ENCODE assay signal across 11 mouse cellular contexts in genomic region chr8:71723047-71723551, GRCm38 (mm10). TPM values are rescaled to one million over a fixed set of nuclear protein-coding genes. Genes with fewer than 3 reads are reported as not detected.
DNase-seq lines count a peak whose midpoint lies in the region; ATAC-seq and TF ChIP-seq lines count a peak whose summit lies in the region.
"Had no signal": no experiment of that assay in that cellular context is flagged by ENCODE, and none has a peak within 500 bp of the region (broad histone marks: within the 10 kb centered on the region; RNA-seq: fewer than 3 reads in every experiment).

No protein-coding gene starts in this region.

- H3K9me3 ChIP-seq in midbrain, embryonic 15.5 days, result no peaks in the 10 kb centered on the region
- H3K9me3 ChIP-seq: lung, embryonic 15.5 days had no signal

- peaks cover 75% of the 10 kb centered on the region for H3K4me1 ChIP-seq in midbrain, embryonic 15.5 days
- H3K4me1 ChIP-seq: lung, embryonic 15.5 days had no signal

- peaks cover 1% of the 10 kb centered on the region; the same call in 1 of the 2 replicates for H3K36me3 ChIP-seq in midbrain, embryonic 15.5 days (replicated peaks)
- H3K36me3 ChIP-seq: lung, embryonic 15.5 days had no signal

- no peak for TF ChIP-seq CTCF in left cerebral cortex, adult 2 months (IDR thresholded peaks at IDR 0.05)

- H3K27ac ChIP-seq in left cerebral cortex, adult 2 months, result 0 out of 2 replicates have a peak overlapping the region, but pooled peaks have one; percentile 19
- no peak overlapping the region for H3K27ac ChIP-seq in midbrain, embryonic 15.5 days
- H3K27ac ChIP-seq: kidney, postnatal 0 days; lung, embryonic 15.5 days had no signal

- no peak overlapping the region for H3K9ac ChIP-seq in midbrain, embryonic 15.5 days
- H3K9ac ChIP-seq: lung, embryonic 15.5 days had no signal

- 80% methylated on average over 14 of the region's 14 CpGs for WGBS in midbrain, embryonic 15.5 days

- intact Hi-C loops in left cerebral cortex, adult 2 months (cut with DNase I), result no loop called here

- no peak for ATAC-seq in midbrain, embryonic 15.5 days (replicated peaks)

- no peak for DNase-seq in left cerebral cortex, adult 2 months (ENCODE audit: extremely low spot score in 1 of 2, low spot score in 2 of 2)
- DNase-seq in left cerebral cortex, adult 11 months (ENCODE audit: low spot score), result no peak
- DNase-seq in induced T-regulatory cell, adult 2 months (ENCODE audit: low read depth), result peak; percentile 92
- peak; percentile 83 for DNase-seq in naive thymus-derived CD4-positive, alpha-beta T cell, adult 2 months (ENCODE audit: low read depth)
- peak; percentile 83 for DNase-seq in thymus, postnatal 4 days
- DNase-seq in cerebellum, postnatal 36 days, result no peak
- DNase-seq in kidney, postnatal 25 days, result no peak
- DNase-seq: heart, adult 11 months had no signal

- H3K27me3 ChIP-seq in midbrain, embryonic 15.5 days (replicated peaks), result no peaks in the 10 kb centered on the region

- H3K4me2 ChIP-seq in midbrain, embryonic 15.5 days, result no peak overlapping the region
- H3K4me2 ChIP-seq: lung, embryonic 15.5 days had no signal

- H3K4me3 ChIP-seq in left cerebral cortex, adult 2 months, result no peak overlapping the region
- no peak overlapping the region for H3K4me3 ChIP-seq in midbrain, embryonic 15.5 days
- H3K4me3 ChIP-seq: lung, embryonic 15.5 days had no signal

RNA-seq across cellular contexts. Expression of gene Fcho1, which starts 2.4 kb away (rescaled TPM):
- 100 to 1,000 TPM; 184 TPM for total RNA-seq in left cerebral cortex, adult 2 months (2021)
- 96.0 and 102 TPM in 2 replicates for polyA plus RNA-seq in midbrain, embryonic 15.5 days (2015; fragmentation: Nextera tagmentation; extraction: Ambion mirVana)

RNA-seq across cellular contexts. Expression of gene B3gnt3, which starts 21.5 kb away (rescaled TPM):
- under 1 TPM; 0.68 to 0.79 TPM for total RNA-seq in left cerebral cortex, adult 2 months (2021)
- 0.27 and 0.36 TPM in 2 replicates for polyA plus RNA-seq in midbrain, embryonic 15.5 days (2015; fragmentation: Nextera tagmentation; extraction: Ambion mirVana)

RNA-seq across cellular contexts. Expression of gene Insl3, which starts 34.1 kb away (rescaled TPM):
- 1 to 10 TPM; 1.2 to 4.7 TPM for total RNA-seq in left cerebral cortex, adult 2 months (2021)
- 0.37 and 1.5 TPM in 2 replicates for polyA plus RNA-seq in midbrain, embryonic 15.5 days (2015; fragmentation: Nextera tagmentation; extraction: Ambion mirVana)

RNA-seq across cellular contexts. Expression of gene Jak3, which starts 47.0 kb away (rescaled TPM):
- total RNA-seq in left cerebral cortex, adult 2 months (2021), result 1 to 10 TPM; 5.5 to 5.8 TPM
- polyA plus RNA-seq in midbrain, embryonic 15.5 days (2015; fragmentation: Nextera tagmentation; extraction: Ambion mirVana), result 5.2 and 5.8 TPM in 2 replicates

RNA-seq across cellular contexts. Expression of gene Unc13a, which starts 51.5 kb away (rescaled TPM):
- total RNA-seq in left cerebral cortex, adult 2 months (2021), result 100 to 1,000 TPM; 313 to 351 TPM
- 26.9 and 27.4 TPM in 2 replicates for polyA plus RNA-seq in midbrain, embryonic 15.5 days (2015; fragmentation: Nextera tagmentation; extraction: Ambion mirVana)

Comparison
In these comparisons a context has a peak if more than half of its experiments do, and no peak if none do; other contexts are left out.
1. DNase-seq: peak in induced T-regulatory cell, adult 2 months (single experiment), naive thymus-derived CD4-positive, alpha-beta T cell, adult 2 months (single experiment) and thymus, postnatal 4 days (single experiment); none in left cerebral cortex, adult 2 months (0 of 2), left cerebral cortex, adult 11 months (single experiment), cerebellum, postnatal 36 days (0 of 2) and kidney, postnatal 25 days (0 of 2).